Mouse (Mus musculus) adrenal gland, adult 10 weeks (tissue): Measurements from ENCODE around the gene Mtg2. TPM values are rescaled to one million over a fixed set of nuclear protein-coding genes. Genes with fewer than 3 reads are reported as not detected.

Experiments used
- polyA plus RNA-seq: library from polyadenylated mRNA; stranded (reverse); fragments of 350-450 nt; fragmentation: Illumina TruSeq; extraction: RNeasy Lipid Tissue Mini Kit (QIAGEN cat#74804); gene quantifications from one replicate; pipeline ENCODE4 v1.2.3, GENCODE M21; 2014; ENCODE audit warnings: low read depth, low replicate concordance

The Mtg2 gene
- 1.7 TPM for polyA plus RNA-seq

GRCm38 (mm10) chr2:180070481-180071453 lies at the start of gene Mtg2:
Gene Mtg2 (plus strand): TSS chr2:180070588.

GRCm38 (mm10) chr2:180024401-180025098 lies 45.8 kb upstream of the Mtg2 start, which contains the start of gene Lsm14b:
Gene Lsm14b (plus strand): TSS chr2:180024987.

GRCm38 (mm10) chr2:180042256-180042857 lies 28.0 kb upstream of the Mtg2 start, which contains the start of the genes Psma7 and Ss18l1:
Gene Psma7 (minus strand): TSS chr2:180042433.
Gene Ss18l1 (plus strand): TSS chr2:180042509.

GRCm38 (mm10) chr2:180103978-180104658 lies 33.7 kb downstream of the Mtg2 start, which contains the start of gene Hrh3:
Gene Hrh3 (minus strand): TSS chr2:180104488.

GRCm38 (mm10) chr2:180118661-180119438 lies 48.5 kb downstream of the Mtg2 start, which contains the start of gene Osbpl2:
Gene Osbpl2 (plus strand): TSS chr2:180119306.

Other genes starting within 250 kb of the Mtg2 start
- 12.0 TPM for gene Taf4, start 93.9 kb upstream of the Mtg2 start, polyA plus RNA-seq
- 57.7 TPM for gene Lsm14b, start 45.6 kb upstream of the Mtg2 start, polyA plus RNA-seq
- gene Psma7, start 28.2 kb upstream of the Mtg2 start, polyA plus RNA-seq: 51.6 TPM
- gene Ss18l1, start 28.1 kb upstream of the Mtg2 start, polyA plus RNA-seq: 16.8 TPM
- gene Hrh3, start 33.9 kb downstream of the Mtg2 start, polyA plus RNA-seq: not detected
- gene Osbpl2, start 48.7 kb downstream of the Mtg2 start, polyA plus RNA-seq: 75.0 TPM
- 17.4 TPM for gene Adrm1, start 100.9 kb downstream of the Mtg2 start, polyA plus RNA-seq
- gene Lama5, start 155.3 kb downstream of the Mtg2 start, polyA plus RNA-seq: 7.4 TPM
- 109 TPM for gene Rps21, start 186.8 kb downstream of the Mtg2 start, polyA plus RNA-seq
- 9.2 TPM for gene Cables2, start 202.9 kb downstream of the Mtg2 start, polyA plus RNA-seq
- not detected for gene Rbbp8nl, start 219.3 kb downstream of the Mtg2 start, polyA plus RNA-seq